23 mouse cellular contexts compared by ENCODE assay signal in genomic region chr3:79491614-79492013, GRCm38 (mm10).
A peak's percentile ranks its signal among the peaks of the same experiment; 100 is the strongest.
DNase-seq lines count a peak whose midpoint lies in the region; ATAC-seq and TF ChIP-seq lines count a peak whose summit lies in the region.
"Had no signal": no experiment of that assay in that cellular context is flagged by ENCODE, and none has a peak within 500 bp of the region (broad histone marks: within the 10 kb centered on the region; RNA-seq: fewer than 3 reads in every experiment).

No protein-coding gene starts in this region.

- peaks cover 31% of the 10 kb centered on the region for H3K4me1 ChIP-seq in bone marrow macrophage, adult 2 months (ENCODE audit: control insufficient read depth, insufficient read depth, low read length)
- H3K4me1 ChIP-seq: embryonic facial prominence, embryonic 15.5 days; midbrain, embryonic 13.5 days; neural tube, embryonic 12.5 days had no signal

- no peak for TF ChIP-seq CTCF in bone marrow macrophage, adult 2 months (IDR thresholded peaks at IDR 0.05; ENCODE audit: low read depth, low read length)

- intact Hi-C loops in left cerebral cortex, postnatal 10 days (cut with DNase I), result loop anchor here (5.0 kb wide), 1 partner anchor 269 kb away; no protein-coding TSS in a partner anchor

- TF ChIP-seq POLR2A in bone marrow macrophage, adult 2 months (IDR thresholded peaks at IDR 0.05; ENCODE audit: borderline replicate concordance, low read depth, low read length), result no peak

- peak; percentile 92 for ATAC-seq in megakaryocyte progenitor cell, adult 5-6 weeks (replicated peaks; ENCODE audit: poor library complexity)
- ATAC-seq: forebrain, embryonic 14.5 days; hindbrain, embryonic 16.5 days; midbrain, embryonic 13.5 days had no signal

- peak overlapping the region; percentile 51 for H3K27ac ChIP-seq in bone marrow macrophage, adult 2 months (ENCODE audit: insufficient read depth, low read depth, low read length)
- H3K27ac ChIP-seq: embryonic facial prominence, embryonic 15.5 days; heart, adult 2 months; liver, embryonic 14.5 days; midbrain, embryonic 13.5 days; neural tube, embryonic 12.5 days had no signal

- peak; percentile 73 for DNase-seq in 416B (ENCODE audit: low read depth)
- peak; percentile 22 for DNase-seq in CD4-positive, CD25-positive, alpha-beta regulatory T cell, adult 2 months (ENCODE audit: low read depth, low spot score)
- no peak for DNase-seq in B cell, adult 2 months
- no peak for DNase-seq in left cerebral cortex, postnatal 10 days (ENCODE audit: extremely low spot score in 1 of 2, low spot score in 2 of 2)
- no peak for DNase-seq in layer of hippocampus, adult 11-12 months (ENCODE audit: low spot score)
- DNase-seq: adrenal gland, postnatal 14 days; cerebellum, adult 9-11 months; gastrocnemius, postnatal 10 days; kidney, adult 18-20 months; kidney, postnatal 4 days; layer of hippocampus, adult 9-11 months; retina, postnatal 1 day; right cerebral cortex, postnatal 25 days; spleen, adult 18-20 months had no signal

- H3K4me3 ChIP-seq in bone marrow macrophage, adult 2 months (ENCODE audit: insufficient read depth, low read length), result no peak overlapping the region
- H3K4me3 ChIP-seq: embryonic facial prominence, embryonic 15.5 days; heart, adult 2 months; midbrain, embryonic 13.5 days; neural tube, embryonic 12.5 days had no signal

Comparison
In these comparisons a context has a peak if more than half of its experiments do, and no peak if none do; other contexts are left out.
1. DNase-seq: peak in 416B (single experiment) and CD4-positive, CD25-positive, alpha-beta regulatory T cell, adult 2 months (single experiment); none in B cell, adult 2 months (0 of 2), left cerebral cortex, postnatal 10 days (0 of 2) and layer of hippocampus, adult 11-12 months (single experiment).